Mouse (Mus musculus) kidney, adult 10 weeks (tissue): Measurements from ENCODE around the gene Nop16. TPM values are rescaled to one million over a fixed set of nuclear protein-coding genes. Genes with fewer than 3 reads are reported as not detected.

Experiments used
- polyA plus RNA-seq: library from polyadenylated mRNA; stranded (reverse); fragments of 350-450 nt; fragmentation: Illumina TruSeq; extraction: RNeasy Lipid Tissue Mini Kit (QIAGEN cat#74804); gene quantifications from one replicate; pipeline ENCODE4 v1.2.3, GENCODE M21; 2014; ENCODE audit warnings: low read depth, low replicate concordance

Gene Nop16
- 12.3 TPM for polyA plus RNA-seq

GRCm38 (mm10) chr13:54589996-54590951, at the start of gene Nop16, which contains the start of gene Higd2a:
Gene Nop16, minus strand, starts transcription at chr13:54590090.
Gene Higd2a, plus strand, starts transcription at chr13:54590207.

DNA sequence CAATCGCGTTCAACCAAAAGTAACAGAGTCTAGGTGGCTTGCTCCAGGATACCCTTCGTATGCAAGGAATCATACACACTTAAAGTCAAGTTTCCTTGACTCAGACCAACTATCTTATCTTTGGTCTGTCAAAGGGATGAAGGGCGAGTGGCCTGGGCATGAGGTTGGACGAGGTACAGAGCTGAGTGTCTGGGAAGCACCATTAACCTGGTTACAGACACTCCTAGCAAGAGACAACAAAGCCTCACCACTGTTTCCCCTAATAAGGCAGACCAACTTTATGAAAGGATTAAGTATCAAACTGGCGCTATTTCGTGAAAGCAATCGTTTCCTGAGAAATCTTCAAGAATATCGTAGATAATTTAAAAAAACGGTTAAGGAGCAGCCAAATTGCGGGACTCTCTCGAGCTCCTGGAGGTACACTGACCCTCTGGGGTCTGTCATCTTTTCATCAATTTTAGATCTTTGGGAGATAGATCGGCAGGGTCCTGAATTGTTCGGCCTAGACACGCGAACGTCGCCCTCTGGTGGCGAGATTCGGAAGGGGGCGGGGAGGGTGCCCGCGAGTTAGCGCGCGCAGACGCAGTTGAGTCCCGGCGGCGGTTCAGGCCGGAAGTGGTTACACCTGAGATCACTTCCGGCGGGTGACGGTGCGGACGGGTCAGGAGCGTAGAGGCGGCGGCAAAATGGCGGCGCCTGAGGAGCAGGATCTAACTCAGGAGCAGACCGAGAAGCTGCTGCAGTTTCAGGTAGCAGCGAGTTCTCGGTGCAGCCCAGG, 31.5 kb upstream of the Nop16 start, which contains the start of gene Faf2:
Faf2 (plus strand) TSS at position 630 of the 778 bp plus-strand sequence.

GRCm38 (mm10) chr13:54610972-54611754, 21.3 kb upstream of the Nop16 start, which contains the start of gene Cltb:
Gene Cltb, minus strand, starts transcription at chr13:54611344.

DNA sequence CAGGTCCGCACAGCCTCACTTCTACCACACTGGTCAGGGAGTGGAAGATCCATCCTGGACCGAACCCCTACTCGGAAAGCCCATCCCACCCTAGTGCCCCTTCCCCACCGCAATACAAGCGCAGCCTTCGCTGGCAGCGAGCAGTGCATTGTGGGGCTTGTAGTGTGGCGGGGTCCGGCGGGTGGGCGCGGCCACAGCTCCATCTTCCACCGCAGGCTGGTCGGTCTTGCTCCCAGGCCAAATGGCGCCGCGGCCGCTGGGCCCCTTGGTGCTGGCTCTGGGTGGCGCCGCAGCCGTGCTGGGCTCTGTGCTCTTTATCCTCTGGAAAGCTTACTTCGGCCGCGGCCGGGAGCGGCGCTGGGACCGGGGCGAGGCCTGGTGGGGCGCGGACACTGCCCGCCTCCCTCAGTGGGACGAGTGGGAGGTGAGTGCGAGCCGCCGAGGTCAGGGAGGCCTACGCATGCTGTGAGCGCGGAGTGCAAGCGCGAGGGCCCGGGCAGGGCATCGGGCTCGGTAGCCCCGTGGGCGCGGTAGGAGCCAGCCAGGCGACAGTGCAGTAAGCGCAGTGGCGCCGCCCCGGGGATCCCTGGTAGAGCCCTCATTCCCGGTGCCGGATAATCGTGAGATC, 14.9 kb downstream of the Nop16 start, which contains the start of gene Arl10:
Arl10 (plus strand) TSS at position 162 of the 628 bp plus-strand sequence.

DNA sequence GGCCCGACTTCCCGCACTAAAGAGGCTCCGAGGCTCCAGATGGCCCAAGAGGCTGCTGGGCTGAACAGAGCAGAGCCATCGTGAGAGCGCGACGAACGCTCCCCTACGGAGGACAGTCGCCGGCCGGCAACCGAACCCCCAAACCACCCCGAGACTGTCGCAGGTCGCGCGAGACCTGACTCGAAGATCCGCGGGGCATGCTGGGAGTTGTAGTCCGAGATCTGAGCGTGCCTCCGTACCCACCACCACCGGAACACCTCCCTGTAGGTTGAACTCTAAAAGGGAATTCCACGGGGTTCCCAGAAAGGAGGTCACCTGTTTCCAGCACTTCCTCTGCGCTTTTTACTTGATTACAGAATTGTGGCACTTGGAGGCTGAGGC, 24.7 kb downstream of the Nop16 start, which contains the start of gene 4833439L19Rik:
4833439L19Rik (minus strand) TSS at position 235 of the 381 bp plus-strand sequence.

Other genes starting within 250 kb of the Nop16 start
- gene Cplx2, start 218.7 kb downstream of the Nop16 start, polyA plus RNA-seq = 6.3 TPM
- 5.4 TPM for gene Thoc3, start 121.2 kb downstream of the Nop16 start, polyA plus RNA-seq
- gene Simc1, start 86.3 kb downstream of the Nop16 start, polyA plus RNA-seq = 5.6 TPM
- 627 TPM for gene 4833439L19Rik, start 24.7 kb downstream of the Nop16 start, polyA plus RNA-seq
- gene Arl10, start 15.1 kb downstream of the Nop16 start, polyA plus RNA-seq = 1.4 TPM
- gene Higd2a, start 117 bp upstream of the Nop16 start, polyA plus RNA-seq = 24.3 TPM
- gene Cltb, start 21.3 kb upstream of the Nop16 start, polyA plus RNA-seq = 16.1 TPM
- gene Faf2, start 31.7 kb upstream of the Nop16 start, polyA plus RNA-seq = 35.6 TPM
- 19.1 TPM for gene Rnf44, start 103.8 kb upstream of the Nop16 start, polyA plus RNA-seq
- 4.4 TPM for gene Cdhr2, start 111.4 kb upstream of the Nop16 start, polyA plus RNA-seq
- not detected for gene Gprin1, start 159.8 kb upstream of the Nop16 start, polyA plus RNA-seq
- not detected for gene Sncb, start 176.5 kb upstream of the Nop16 start, polyA plus RNA-seq
- not detected for gene Eif4e1b, start 193.9 kb upstream of the Nop16 start, polyA plus RNA-seq
- 1.5 TPM for gene Tspan17, start 199.3 kb upstream of the Nop16 start, polyA plus RNA-seq